Mouse (Mus musculus) forebrain, embryonic 11.5 days (tissue): ENCODE measurements around the gene Cdh12. TPM values are rescaled to one million over a fixed set of nuclear protein-coding genes. Genes with fewer than 3 reads are reported as not detected.
"Not testable (repeated sequence)": the region's sequence is repeated elsewhere in the genome, so short reads cannot be mapped to it uniquely, and the experiment has no call there.

Experiments used
- ATAC-seq: fragments of 200-750 bp; cut with Nextera tagmentation; replicated peaks from 2 replicates; pipeline ENCODE4 v1.8.0; 2017; ENCODE audit warnings: moderate TSS enrichment; ENCODE audit not compliant: low FRiP score
- DNase-seq: peaks from one replicate; pipeline ENCODE4 v3.0.0-alpha.2; 2017; ENCODE audit warnings: low spot score
- H3K27ac ChIP-seq: fragments of 300-500 bp; sonication (generic); 2 replicates; pipeline ENCODE4 v1.5.1; 2014; ENCODE audit warnings: low read depth, low read length
- H3K27me3 ChIP-seq: fragments of 300-500 bp; sonication (generic); 2 replicates; pipeline ENCODE4 v1.6.1; 2014; ENCODE audit warnings: mild to moderate bottlenecking, low read length, mixed read lengths; ENCODE audit not compliant: control insufficient read depth, insufficient read depth
- H3K36me3 ChIP-seq: fragments of 300-500 bp; sonication (generic); 2 replicates; pipeline ENCODE4 v1.6.1; 2014; ENCODE audit warnings: mild to moderate bottlenecking, low read length, moderate library complexity, mixed read lengths; ENCODE audit not compliant: control insufficient read depth, insufficient read depth
- H3K4me1 ChIP-seq: fragments of 300-500 bp; sonication (generic); replicated peaks from 2 replicates; pipeline ENCODE4 v1.6.1; 2014; ENCODE audit warnings: low read length, mixed read lengths; ENCODE audit not compliant: control insufficient read depth, insufficient read depth
- H3K4me2 ChIP-seq: fragments of 300-500 bp; sonication (generic); 2 replicates; pipeline ENCODE4 v1.6.1; 2014; ENCODE audit warnings: low read depth, mild to moderate bottlenecking, low read length, moderate library complexity, mixed read lengths; ENCODE audit not compliant: severe bottlenecking
- H3K4me3 ChIP-seq: fragments of 300-500 bp; sonication (generic); 2 replicates; pipeline ENCODE4 v1.5.1; 2014; ENCODE audit warnings: low read depth, low read length
- H3K9ac ChIP-seq: fragments of 300-500 bp; sonication (generic); 2 replicates; pipeline ENCODE4 v1.6.1; 2014; ENCODE audit warnings: low read length
- H3K9me3 ChIP-seq: fragments of 300-500 bp; sonication (generic); 2 replicates; pipeline ENCODE4 v1.6.1; 2016; ENCODE audit warnings: low read length, mixed read lengths; ENCODE audit not compliant: control insufficient read depth
- WGBS: fragments of 180-500 bp; shearing (Covaris S2); extraction: QIAGEN DNeasy Blood & Tissue Kit; methylation state at CpG from one replicate; pipeline ENCODE4 v1.1.7; 2014; 5-methylcytosine and 5-hydroxymethylcytosine counted together
- polyA plus RNA-seq: library from polyadenylated mRNA; unstranded; fragments of >200 nt; fragmentation: Nextera tagmentation; extraction: Ambion mirVana; gene quantifications from 2 replicates; pipeline ENCODE4 v1.2.1, GENCODE M21; 2014

Gene Cdh12
- polyA plus RNA-seq, 1 experiment from 2014 or later = 0.17 TPM

DNA sequence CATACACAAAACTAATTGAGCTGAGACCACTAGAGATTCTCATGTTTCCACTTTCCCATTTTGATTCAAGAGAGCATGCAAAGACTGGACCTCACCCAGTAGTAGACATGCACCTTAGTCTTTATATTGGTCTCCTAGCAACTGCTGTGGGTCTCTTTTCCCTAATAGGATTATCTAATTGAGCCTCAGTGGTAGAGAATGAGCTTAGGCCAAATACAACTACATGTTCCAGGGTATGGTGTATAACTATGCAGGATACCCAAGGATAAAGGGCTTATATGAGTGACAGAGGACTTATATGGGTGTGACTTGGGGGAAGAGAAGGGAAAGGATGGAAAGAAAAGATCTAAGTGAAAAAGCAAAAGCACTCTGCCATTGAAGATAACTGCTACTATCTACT lies 683.9 kb downstream of the Cdh12 start:
- Histone ChIP-seq H3K4me3 (no peak overlapping the region), H3K27ac (no peak overlapping the region), H3K36me3 (no peaks in the 10 kb centered on the region), H3K4me1 (no peaks in the 10 kb centered on the region), H3K9ac (no peak overlapping the region), H3K9me3 (no peaks in the 10 kb centered on the region), H3K4me2 (no peak overlapping the region), H3K27me3 (no peaks in the 10 kb centered on the region)
- DNase-seq = no peak
- ATAC-seq = no peak

DNA sequence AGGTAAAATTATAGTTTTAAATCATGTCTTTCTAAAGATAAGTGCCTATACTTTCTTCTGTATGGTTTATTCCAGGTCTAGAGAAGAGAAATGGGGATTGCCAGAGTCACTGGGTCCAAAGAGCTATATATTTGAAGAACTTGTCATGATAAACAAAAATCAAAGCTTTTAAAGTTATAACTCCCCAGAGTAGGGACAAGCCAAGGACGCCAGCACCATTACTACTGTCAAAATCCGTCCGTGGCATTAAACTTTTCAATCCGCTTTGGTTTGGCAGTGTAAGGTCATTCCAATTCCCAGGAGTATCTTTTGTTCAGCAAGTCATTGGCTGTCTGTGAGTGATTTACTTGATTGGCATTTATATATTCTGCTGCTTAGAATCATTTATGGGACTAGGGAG lies 697.8 kb downstream of the Cdh12 start:
- no peaks in the 10 kb centered on the region for H3K36me3 ChIP-seq
- no peak overlapping the region for H3K4me2 ChIP-seq
- DNase-seq (no peak), ATAC-seq (no peak)
- H3K27ac ChIP-seq = no peak overlapping the region
- no peak overlapping the region for H3K4me3 ChIP-seq
- 93% methylated on average over 4 of the region's 4 CpGs for WGBS
- no peaks in the 10 kb centered on the region for H3K27me3 ChIP-seq
- no peaks in the 10 kb centered on the region for H3K4me1 ChIP-seq
- H3K9me3 ChIP-seq = no peaks in the 10 kb centered on the region
- no peak overlapping the region for H3K9ac ChIP-seq

DNA sequence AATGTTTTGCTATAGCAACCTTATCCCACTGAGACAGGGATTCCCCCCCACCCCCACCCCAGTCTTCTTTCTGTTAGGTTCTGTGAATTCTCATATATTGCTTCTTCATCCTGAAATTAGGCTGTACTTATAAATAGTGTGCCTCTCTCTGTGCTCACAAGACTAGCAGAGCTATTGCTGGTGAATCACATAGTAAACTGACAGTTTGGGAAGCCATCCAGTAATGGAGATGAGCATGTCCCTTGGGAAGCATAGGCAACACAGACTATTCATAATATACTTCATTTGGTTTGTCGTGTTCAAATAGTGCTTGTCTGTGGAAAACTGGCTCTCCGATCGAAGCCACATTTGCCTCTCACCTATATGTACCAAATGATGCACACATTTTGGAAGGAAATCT lies 704.5 kb downstream of the Cdh12 start:
- DNase-seq (no peak), ATAC-seq (no peak)
- Histone ChIP-seq H3K9ac (no peak overlapping the region), H3K36me3 (no peaks in the 10 kb centered on the region), H3K4me2 (no peak overlapping the region), H3K9me3 (no peaks in the 10 kb centered on the region), H3K27me3 (no peaks in the 10 kb centered on the region), H3K4me1 (no peaks in the 10 kb centered on the region), H3K27ac (no peak overlapping the region), H3K4me3 (no peak overlapping the region)
- WGBS = 91% methylated on average over 3 of the region's 3 CpGs

DNA sequence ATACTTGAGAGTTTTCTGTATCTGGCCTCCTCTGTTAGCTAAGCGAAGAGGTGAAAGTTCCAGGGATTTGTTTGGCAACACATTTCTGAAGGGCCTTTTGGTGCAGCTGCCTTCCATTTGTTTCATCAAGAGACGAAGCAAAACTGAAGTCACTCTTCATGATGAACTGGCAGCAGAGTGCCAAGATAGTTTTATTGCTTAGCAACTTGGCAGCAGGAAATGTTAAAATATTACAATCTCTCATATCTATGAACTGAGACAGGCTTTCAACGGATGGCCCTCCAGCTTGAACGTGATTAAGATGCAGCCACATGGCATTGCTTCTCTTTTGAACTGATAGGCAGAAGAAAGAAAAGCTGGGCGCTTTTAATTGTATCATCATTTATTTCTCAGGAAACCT lies 730.7 kb downstream of the Cdh12 start:
- H3K4me1 ChIP-seq = no peaks in the 10 kb centered on the region
- H3K36me3 ChIP-seq = no peaks in the 10 kb centered on the region
- no peak overlapping the region for H3K27ac ChIP-seq
- H3K27me3 ChIP-seq = no peaks in the 10 kb centered on the region
- H3K4me2 ChIP-seq = no peak overlapping the region
- ATAC-seq = no peak
- no peak for DNase-seq
- H3K4me3 ChIP-seq = no peak overlapping the region
- H3K9ac ChIP-seq = no peak overlapping the region
- 74% methylated on average over 5 of the region's 5 CpGs for WGBS
- H3K9me3 ChIP-seq = no peaks in the 10 kb centered on the region

DNA sequence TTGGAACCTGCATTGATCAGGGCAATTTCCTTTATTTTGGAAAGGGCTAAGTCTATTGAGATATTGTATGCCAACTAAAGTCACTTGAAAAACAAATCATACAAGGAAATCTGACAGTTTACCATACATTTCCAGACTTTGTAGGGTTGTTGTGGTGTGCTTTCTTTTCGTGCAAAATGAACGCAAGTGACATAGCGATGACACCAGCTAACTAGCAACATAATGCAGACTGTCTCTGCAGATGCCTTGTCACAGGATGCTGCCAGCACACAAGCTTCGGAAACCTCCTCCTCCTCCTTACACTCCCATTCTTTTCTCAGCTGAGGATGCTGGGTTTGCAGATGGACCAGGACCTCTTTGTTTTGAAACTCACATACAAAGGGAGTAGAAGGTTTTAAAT lies 731.1 kb downstream of the Cdh12 start:
- H3K36me3 ChIP-seq = no peaks in the 10 kb centered on the region
- no peaks in the 10 kb centered on the region for H3K4me1 ChIP-seq
- no peak overlapping the region for H3K27ac ChIP-seq
- H3K27me3 ChIP-seq = no peaks in the 10 kb centered on the region
- no peak overlapping the region for H3K4me3 ChIP-seq
- DNase-seq (no peak), ATAC-seq (no peak)
- WGBS = 58% methylated on average over 4 of the region's 4 CpGs
- H3K9me3 ChIP-seq = no peaks in the 10 kb centered on the region
- no peak overlapping the region for H3K4me2 ChIP-seq
- no peak overlapping the region for H3K9ac ChIP-seq

DNA sequence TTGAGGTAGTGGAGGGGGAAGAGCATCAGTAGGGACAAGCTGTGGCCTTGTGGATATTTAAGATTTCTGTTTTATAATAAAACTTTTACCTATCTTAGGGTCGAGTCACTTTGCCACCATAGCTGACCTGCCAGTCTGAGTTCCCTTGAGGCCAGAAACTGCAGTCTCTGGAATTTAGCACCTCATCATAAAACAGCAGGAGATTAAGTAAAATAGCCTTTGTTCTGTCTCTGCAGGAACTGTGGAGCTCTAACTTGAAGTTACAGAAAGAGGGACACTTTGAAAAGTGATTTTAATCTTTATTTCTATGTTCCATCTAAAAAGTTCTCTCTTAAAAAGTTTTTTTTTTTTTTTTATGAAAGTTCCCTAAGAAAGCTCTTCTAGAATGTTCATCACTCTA lies 736.7 kb downstream of the Cdh12 start:
- DNase-seq (no peak), ATAC-seq (no peak)
- 61% methylated on average over 1 of the region's 1 CpGs for whole genome bisulfite sequencing
- H3K36me3 ChIP-seq = no peaks in the 10 kb centered on the region
- H3K4me1 ChIP-seq = no peaks in the 10 kb centered on the region
- H3K9me3 ChIP-seq = no peaks in the 10 kb centered on the region
- H3K27me3 ChIP-seq = no peaks in the 10 kb centered on the region
- H3K27ac ChIP-seq = no peak overlapping the region
- H3K9ac ChIP-seq = no peak overlapping the region
- H3K4me3 ChIP-seq = no peak overlapping the region
- H3K4me2 ChIP-seq = no peak overlapping the region

DNA sequence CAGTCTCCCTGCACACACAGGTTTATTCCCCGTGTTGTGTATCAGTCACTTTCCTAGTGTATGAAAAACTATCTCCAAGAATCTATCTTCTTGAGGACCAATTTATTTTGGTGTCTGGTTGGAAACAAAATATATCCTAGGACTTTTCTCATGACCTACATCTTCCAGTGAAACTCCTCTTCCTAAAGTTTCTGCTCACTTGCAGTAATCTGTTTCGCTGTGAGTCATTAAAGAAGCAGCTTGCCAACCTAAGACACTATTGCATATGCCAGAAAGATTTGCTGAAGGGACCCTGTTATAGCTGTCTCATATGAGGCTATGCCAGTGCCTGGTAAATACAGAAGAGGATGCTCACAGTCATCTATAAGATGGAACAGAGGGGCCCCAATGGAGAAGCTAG lies 761.0 kb downstream of the Cdh12 start:
- H3K36me3 ChIP-seq, H3K9me3 ChIP-seq, DNase-seq, H3K4me1 ChIP-seq, H3K27me3 ChIP-seq, H3K4me3 ChIP-seq, H3K27ac ChIP-seq, H3K9ac ChIP-seq, H3K4me2 ChIP-seq, ATAC-seq: not testable (repeated sequence)
- WGBS = 91% methylated on average over 2 of the region's 2 CpGs

DNA sequence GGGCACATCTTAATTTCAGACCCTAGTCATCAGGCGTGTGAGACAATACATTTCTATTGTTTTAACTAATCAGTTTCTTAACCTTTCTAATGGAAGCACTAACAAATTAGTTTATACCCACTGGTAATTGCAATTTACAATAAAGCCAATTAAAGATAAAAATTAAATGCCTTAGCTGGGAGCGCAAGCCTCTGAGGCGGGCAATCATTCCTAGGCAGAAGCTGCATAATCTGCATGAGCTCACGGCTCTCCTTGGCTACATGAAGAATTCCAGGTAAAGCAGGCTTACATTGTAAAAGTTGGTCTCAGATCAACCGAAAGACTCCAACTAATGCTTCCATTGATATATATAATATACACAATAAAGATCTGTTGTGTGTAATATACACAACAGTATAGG lies 773.9 kb downstream of the Cdh12 start:
- Histone ChIP-seq H3K9me3 (no peaks in the 10 kb centered on the region), H3K9ac (no peak overlapping the region), H3K27ac (no peak overlapping the region), H3K27me3 (no peaks in the 10 kb centered on the region), H3K4me3 (no peak overlapping the region), H3K4me1 (no peaks in the 10 kb centered on the region), H3K36me3 (no peaks in the 10 kb centered on the region), H3K4me2 (no peak overlapping the region)
- no peak for ATAC-seq
- no peak for DNase-seq
- 79% methylated on average over 5 of the region's 5 CpGs for WGBS

DNA sequence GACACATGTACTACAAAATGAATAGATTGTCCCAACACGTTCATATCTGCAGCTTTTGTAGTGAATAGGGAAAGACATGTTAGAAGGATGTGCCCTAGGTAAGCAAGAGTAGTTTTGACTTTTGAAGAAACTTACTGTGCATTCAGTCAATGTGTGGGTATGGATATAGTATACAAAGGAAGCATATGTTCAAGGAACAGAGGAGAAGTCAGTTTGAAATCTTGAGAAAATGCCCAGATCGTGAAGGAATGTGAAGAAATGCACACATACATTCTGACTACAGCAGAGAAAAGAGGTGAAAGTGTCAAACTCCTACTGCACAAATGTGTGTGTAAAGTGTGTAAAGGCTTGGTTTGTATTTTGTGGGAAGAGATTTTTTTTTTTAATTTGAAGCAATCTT lies 812.3 kb downstream of the Cdh12 start:
- 81% methylated on average over 2 of the region's 2 CpGs for WGBS

More for the DNA sequence above, 812.3 kb downstream of the Cdh12 start:
- no peak for ATAC-seq
- H3K4me3 ChIP-seq = no peak overlapping the region
- H3K36me3 ChIP-seq = no peaks in the 10 kb centered on the region
- no peaks in the 10 kb centered on the region for H3K27me3 ChIP-seq
- no peak overlapping the region for H3K27ac ChIP-seq
- DNase-seq = no peak
- H3K9me3 ChIP-seq = no peaks in the 10 kb centered on the region
- no peaks in the 10 kb centered on the region for H3K4me1 ChIP-seq
- no peak overlapping the region for H3K9ac ChIP-seq
- no peak overlapping the region for H3K4me2 ChIP-seq
